In the genomic region with DNA sequence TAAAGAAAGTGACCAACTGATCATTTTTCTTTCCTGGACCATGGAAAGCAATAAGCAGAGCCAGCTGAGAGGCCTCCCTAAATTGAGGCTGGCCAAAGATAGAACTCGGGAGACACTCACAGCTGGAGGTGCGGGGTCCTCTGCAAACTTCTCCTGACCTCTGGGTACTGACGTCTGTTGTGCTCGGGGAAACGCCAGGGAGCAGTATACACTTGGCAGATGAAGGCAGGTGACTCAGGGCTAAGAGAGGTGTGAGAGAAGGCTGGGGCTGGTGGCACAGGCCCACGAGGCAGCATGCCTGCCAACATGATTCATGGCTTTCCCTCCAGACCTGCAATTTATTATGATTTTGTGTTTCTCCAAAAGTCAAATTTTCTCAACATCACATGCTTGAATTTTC, we compare ENCODE assay signal across 10 mouse cellular contexts.
DNase-seq lines count a peak whose midpoint lies in the region; ATAC-seq lines count a peak whose summit lies in the region.
"Had no signal": no experiment of that assay in that cellular context is flagged by ENCODE, and none has a peak within 500 bp of the region (broad histone marks: within the 10 kb centered on the region; RNA-seq: fewer than 3 reads in every experiment).

No protein-coding gene starts in this region.

- no peaks in the 10 kb centered on the region for H3K27me3 ChIP-seq in heart, embryonic 12.5 days (replicated peaks)

- no peaks in the 10 kb centered on the region for H3K9me3 ChIP-seq in heart, embryonic 12.5 days (replicated peaks)
- H3K9me3 ChIP-seq: embryonic facial prominence, embryonic 10.5 days had no signal

- ATAC-seq in heart, embryonic 12.5 days (ENCODE audit: insufficient number of reproducible peaks, low FRiP score), result no peak
- ATAC-seq in megakaryocyte progenitor cell, adult 5-6 weeks (replicated peaks; ENCODE audit: poor library complexity), result no peak
- ATAC-seq: forebrain, embryonic 16.5 days had no signal

- peaks cover 20% of the 10 kb centered on the region for H3K4me1 ChIP-seq in heart, embryonic 12.5 days (replicated peaks)

- DNase-seq in heart, adult 11 months, result peak; percentile 91
- peak; percentile 51 for DNase-seq in right cerebral cortex, postnatal 25 days
- DNase-seq in right cerebral cortex, postnatal 4 days, result no peak
- DNase-seq in cerebellum, postnatal 36 days, result peak; percentile 65 to 69
- no peak for DNase-seq in yolk sac, embryonic 10.5 days (ENCODE audit: low spot score)
- DNase-seq: kidney, adult 9 months had no signal

- H3K4me3 ChIP-seq in heart, embryonic 12.5 days, result no peak overlapping the region
- H3K4me3 ChIP-seq: embryonic facial prominence, embryonic 10.5 days had no signal

- no peaks in the 10 kb centered on the region for H3K36me3 ChIP-seq in heart, embryonic 12.5 days
- H3K36me3 ChIP-seq: embryonic facial prominence, embryonic 10.5 days had no signal

- no peak overlapping the region for H3K27ac ChIP-seq in heart, embryonic 12.5 days (ENCODE audit: poor library complexity, severe bottlenecking)
- H3K27ac ChIP-seq: embryonic facial prominence, embryonic 10.5 days had no signal

- WGBS in heart, embryonic 12.5 days, result 41% methylated on average over 6 of the region's 6 CpGs

- no peak overlapping the region for H3K9ac ChIP-seq in heart, embryonic 12.5 days

- H3K4me2 ChIP-seq in heart, embryonic 12.5 days, result no peak overlapping the region

Comparison
In these comparisons a context has a peak if more than half of its experiments do, and no peak if none do; other contexts are left out.
1. DNase-seq: peak in heart, adult 11 months (single experiment), right cerebral cortex, postnatal 25 days (single experiment) and cerebellum, postnatal 36 days (2 of 2); none in right cerebral cortex, postnatal 4 days (single experiment) and yolk sac, embryonic 10.5 days (single experiment).